Mouse (Mus musculus): ENCODE results near the gene Rrp15.

GRCm38 (mm10) chr1:186698583-186699338 lies 50.4 kb downstream of the Rrp15 start:
- TF ChIP-seq GATA1 (IDR thresholded peaks at IDR 0.05; ENCODE audit: low read length), result no peak
- TF ChIP-seq TAL1 (IDR thresholded peaks at IDR 0.05; ENCODE audit: low read length), result no peak
